Mouse (Mus musculus) kidney, adult 2 months (tissue): Measurements from ENCODE around the gene Gal3st4.

ENCODE experiments used
- CTCF ChIP-seq: fragments of 200-500 bp; conservative IDR thresholded peaks from 2 replicates; pipeline ENCODE4 v1.5.1; 2011; ENCODE audit warnings: low read depth, mild to moderate bottlenecking, control low read depth, low read length, moderate library complexity, mixed read lengths; ENCODE audit not compliant: insufficient read depth, insufficient read length
- POLR2A ChIP-seq: fragments of 200-500 bp; IDR thresholded peaks from one replicate; pipeline ENCODE4 v1.6.1; 2011; ENCODE audit warnings: low read depth, low read length, control low read depth

DNA sequence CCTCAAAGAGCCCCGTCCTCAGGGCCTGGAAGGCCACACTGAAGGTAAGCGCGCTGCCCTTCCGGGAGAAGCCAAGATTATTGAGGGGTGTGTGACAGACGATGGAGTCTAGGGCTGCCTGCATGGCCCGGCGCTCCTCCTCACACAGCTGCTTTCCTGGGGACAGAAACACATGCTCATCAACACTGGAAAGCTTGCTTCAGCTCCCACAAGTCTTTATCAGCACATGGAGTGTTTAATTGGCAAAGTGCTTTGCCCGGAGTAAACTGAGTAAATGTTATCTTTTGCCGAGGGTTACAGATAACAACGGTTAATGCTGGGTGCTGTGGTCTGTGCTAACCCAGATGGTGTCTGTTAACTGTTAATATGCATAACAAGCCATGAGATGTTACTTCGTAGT lies 11.8 kb downstream of the Gal3st4 start:
- TF ChIP-seq CTCF (no peak), POLR2A (no peak)
